Mouse (Mus musculus) intestine, embryonic 16.5 days (tissue): ENCODE measurements around the gene Ubc. TPM values are rescaled to one million over a fixed set of nuclear protein-coding genes. Genes with fewer than 3 reads are reported as not detected.

Experiments used
- ATAC-seq: fragments of 200-750 bp; cut with Nextera tagmentation; 2 replicates; pipeline ENCODE4 v1.8.0; 2017; ENCODE audit warnings: moderate TSS enrichment, moderate library complexity
- H3K27ac ChIP-seq: fragments of 300-500 bp; sonication (generic); 2 replicates; pipeline ENCODE4 v1.5.1; 2014; ENCODE audit warnings: mild to moderate bottlenecking, low read length
- H3K27me3 ChIP-seq: fragments of 300-500 bp; sonication (generic); replicated peaks from 2 replicates; pipeline ENCODE4 v1.6.1; 2014; ENCODE audit warnings: low read length, control low read depth, mixed read lengths; ENCODE audit not compliant: control insufficient read depth, insufficient read depth
- H3K36me3 ChIP-seq: fragments of 300-500 bp; sonication (generic); 2 replicates; pipeline ENCODE4 v1.6.1; 2014; ENCODE audit warnings: low read length, control low read depth; ENCODE audit not compliant: control insufficient read depth, insufficient read depth
- H3K4me1 ChIP-seq: fragments of 300-500 bp; sonication (generic); 2 replicates; pipeline ENCODE4 v1.6.1; 2014; ENCODE audit warnings: low read length, control low read depth, mixed read lengths; ENCODE audit not compliant: control insufficient read depth, insufficient read depth
- H3K4me2 ChIP-seq: fragments of 300-500 bp; sonication (generic); 2 replicates; pipeline ENCODE4 v1.6.1; 2014; ENCODE audit warnings: low read depth, low read length, control low read depth
- H3K4me3 ChIP-seq: fragments of 300-500 bp; sonication (generic); 2 replicates; pipeline ENCODE4 v1.5.1; 2014; ENCODE audit warnings: mild to moderate bottlenecking, low read length
- H3K9ac ChIP-seq: fragments of 300-500 bp; sonication (generic); 2 replicates; pipeline ENCODE4 v1.6.1; 2014; ENCODE audit warnings: low read depth, low read length
- H3K9me3 ChIP-seq: fragments of 300-500 bp; sonication (generic); 2 replicates; pipeline ENCODE4 v1.6.1; 2016; ENCODE audit warnings: low read length, control low read depth; ENCODE audit not compliant: control insufficient read depth
- WGBS: fragments of 180-500 bp; shearing (Covaris S2); extraction: QIAGEN DNeasy Blood & Tissue Kit; methylation state at CpG from one replicate; pipeline ENCODE4 v1.1.7; 2014; 5-methylcytosine and 5-hydroxymethylcytosine counted together
- polyA plus RNA-seq: library from polyadenylated mRNA; unstranded; fragments of >200 nt; fragmentation: Nextera tagmentation; extraction: Ambion mirVana; gene quantifications from 2 replicates; pipeline ENCODE4 v1.2.1, GENCODE M21; 2015

Ubc gene
- polyA plus RNA-seq, 1 experiment from 2014 or later, result 920 TPM

DNA sequence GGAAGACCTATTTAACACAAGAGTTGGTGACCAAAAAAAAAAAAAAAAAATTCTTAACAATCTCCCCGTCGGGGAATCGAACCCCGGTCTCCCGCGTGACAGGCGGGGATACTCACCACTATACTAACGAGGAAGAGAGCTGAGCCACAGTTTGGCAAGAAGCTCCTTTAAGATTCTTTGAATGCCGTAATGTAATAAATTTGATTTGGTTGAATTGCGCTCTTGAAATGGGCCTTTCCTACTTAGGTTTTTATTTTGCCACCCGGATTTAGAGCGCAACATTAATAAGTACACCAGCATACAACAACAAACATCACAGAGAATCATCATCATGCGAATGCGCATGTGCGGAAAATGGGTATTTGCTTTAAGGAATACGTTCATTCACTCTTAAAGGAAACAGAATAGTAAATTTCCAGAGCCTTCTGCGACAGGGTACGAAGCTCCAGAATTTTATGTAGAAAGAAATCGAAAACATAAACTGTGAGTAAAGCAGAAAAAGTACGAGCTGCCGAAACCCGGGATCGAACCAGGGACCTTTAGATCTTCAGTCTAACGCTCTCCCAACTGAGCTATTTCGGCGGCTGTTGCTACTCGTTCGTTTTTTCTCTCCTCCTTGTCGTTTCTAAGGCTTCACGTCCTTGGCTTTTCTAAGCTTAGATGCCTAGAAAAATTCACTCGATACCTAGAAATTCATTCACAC is 15.7 kb upstream of the Ubc start:
- WGBS, result under 1% methylated on average over 31 of the region's 31 CpGs
- H3K27me3 ChIP-seq, result no peaks in the 10 kb centered on the region

DNA sequence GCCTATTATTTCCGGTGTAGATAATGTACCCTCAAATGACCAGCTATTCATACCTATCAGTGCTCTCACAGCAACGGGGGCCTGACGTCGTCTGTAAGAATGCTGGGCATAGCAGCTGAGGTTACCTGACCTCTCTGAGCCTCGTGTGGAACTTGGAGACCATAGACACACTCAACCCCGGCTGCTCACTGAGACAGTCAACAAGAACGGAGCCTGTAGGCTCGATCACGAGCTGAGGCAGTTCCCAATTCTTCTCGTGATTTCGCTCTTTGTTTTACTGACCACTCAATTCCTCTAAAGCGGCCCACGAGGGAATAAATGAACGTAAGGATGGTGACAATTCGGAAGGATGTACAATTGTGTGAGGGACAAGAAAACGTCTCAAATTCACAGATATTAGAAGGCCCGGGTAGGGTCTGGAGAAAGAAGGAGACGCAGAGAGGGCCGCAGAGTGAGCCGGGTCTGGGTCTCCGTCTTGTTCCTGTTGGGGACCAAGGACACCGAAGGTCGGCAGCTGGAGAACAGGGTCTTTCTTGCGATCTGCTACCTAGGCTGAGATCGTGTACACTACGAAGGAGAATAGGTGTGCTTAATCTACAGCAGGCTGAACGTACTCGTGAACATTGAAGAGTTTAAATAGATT is 15.0 kb upstream of the Ubc start:
- H3K4me2 ChIP-seq, result peak overlapping the region; percentile 85
- H3K4me1 ChIP-seq, result peaks cover 15% of the 10 kb centered on the region
- H3K36me3 ChIP-seq, result no peaks in the 10 kb centered on the region
- no peaks in the 10 kb centered on the region for H3K27me3 ChIP-seq
- H3K9me3 ChIP-seq, result no peaks in the 10 kb centered on the region
- H3K27ac ChIP-seq, result peak overlapping the region; percentile 90
- peak overlapping the region; percentile 71 for H3K9ac ChIP-seq
- ATAC-seq, result peak; percentile 31
- WGBS, result under 1% methylated on average over 28 of the region's 28 CpGs
- H3K4me3 ChIP-seq, result peak overlapping the region; percentile 50

More for the DNA sequence above, 15.7 kb upstream of the Ubc start:
- H3K4me2 ChIP-seq, result peak overlapping the region; percentile 85
- no peaks in the 10 kb centered on the region for H3K36me3 ChIP-seq
- H3K4me1 ChIP-seq, result peaks cover 18% of the 10 kb centered on the region
- H3K27ac ChIP-seq, result peak overlapping the region; percentile 90
- peak overlapping the region; percentile 50 for H3K4me3 ChIP-seq
- peak overlapping the region; percentile 75 for H3K9ac ChIP-seq
- no peaks in the 10 kb centered on the region for H3K9me3 ChIP-seq
- ATAC-seq, result peak; percentile 59

DNA sequence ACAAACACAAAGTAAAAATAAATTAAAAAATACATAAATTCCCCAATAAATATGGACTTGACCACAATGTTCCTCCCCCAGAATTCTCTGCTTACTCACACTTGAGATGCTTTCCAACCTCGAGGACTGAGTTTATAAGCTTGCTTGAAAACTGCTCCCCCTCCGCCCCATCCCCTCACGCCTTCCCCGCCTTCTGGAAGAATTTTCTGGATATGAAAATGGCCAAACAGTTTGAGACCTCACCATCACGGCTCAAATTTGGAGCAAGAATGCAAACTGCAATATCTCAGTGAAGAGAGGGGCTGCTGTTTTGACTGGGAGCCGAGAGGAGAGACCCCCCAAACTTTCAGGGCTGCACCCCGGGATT is 14.5 kb upstream of the Ubc start:
- no peaks in the 10 kb centered on the region for H3K27me3 ChIP-seq
- under 1% methylated on average over 7 of the region's 7 CpGs for WGBS
- no peaks in the 10 kb centered on the region for H3K9me3 ChIP-seq

DNA sequence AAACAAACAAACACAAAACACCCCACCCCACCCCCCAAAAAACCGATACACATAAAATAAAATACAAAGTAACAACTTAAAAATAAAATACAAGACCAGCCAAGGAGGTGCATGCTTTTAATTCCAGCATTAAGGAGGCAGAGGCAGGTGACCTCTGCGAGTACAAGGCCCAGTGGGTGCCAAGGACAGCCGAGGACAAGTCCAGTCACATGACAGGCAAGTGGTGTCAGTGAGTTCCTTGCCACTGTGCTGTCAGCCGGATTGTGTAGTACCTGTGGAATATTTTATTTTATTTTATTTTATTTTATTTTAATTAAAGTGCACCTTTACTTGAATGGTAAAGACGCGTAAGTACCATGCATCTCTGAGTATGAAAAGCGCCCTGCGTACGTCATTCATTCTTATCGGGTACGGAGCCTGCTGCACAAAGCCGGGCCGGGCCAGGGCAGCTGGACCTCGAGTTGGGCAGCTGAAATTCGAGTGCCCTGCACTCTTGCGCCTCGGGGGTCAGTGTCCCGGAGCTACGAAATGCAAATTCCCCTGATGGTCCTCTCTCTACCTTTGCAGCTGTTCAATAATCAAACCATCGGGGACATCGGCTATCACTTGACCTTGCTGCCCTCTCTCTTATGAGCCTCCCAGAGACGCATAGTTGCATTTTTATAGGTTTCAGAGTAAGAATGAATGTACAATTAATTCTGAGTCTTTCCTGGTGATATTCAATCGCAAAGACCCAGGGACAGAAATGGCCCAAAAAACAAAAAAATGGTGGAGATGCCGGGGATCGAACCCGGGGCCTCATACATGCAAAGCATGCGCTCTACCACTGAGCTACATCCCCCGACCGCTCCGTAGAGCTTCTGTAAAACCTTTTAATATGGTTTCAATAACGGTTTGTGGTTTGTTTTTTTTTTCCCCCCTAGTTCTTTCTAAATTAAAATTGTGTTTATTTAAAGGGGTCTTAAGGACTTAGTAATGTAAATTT is 13.8 kb upstream of the Ubc start:
- Histone ChIP-seq H3K9ac (peak overlapping the region; percentile 60), H3K9me3 (no peaks in the 10 kb centered on the region), H3K27ac (no peak overlapping the region), H3K4me2 (peak overlapping the region; percentile 85), H3K4me1 (peaks cover 9% of the 10 kb centered on the region), H3K27me3 (no peaks in the 10 kb centered on the region), H3K4me3 (peak overlapping the region; percentile 37), H3K36me3 (no peaks in the 10 kb centered on the region)
- WGBS, result 15% methylated on average over 31 of the region's 31 CpGs
- ATAC-seq, result peak; percentile 20; the same call in 1 of the 2 replicates

More for the DNA sequence above, 14.5 kb upstream of the Ubc start:
- H3K36me3 ChIP-seq, result no peaks in the 10 kb centered on the region
- peaks cover 10% of the 10 kb centered on the region for H3K4me1 ChIP-seq
- no peak for ATAC-seq
- H3K4me3 ChIP-seq, result peak overlapping the region; percentile 50
- peak overlapping the region; percentile 71 for H3K9ac ChIP-seq
- H3K4me2 ChIP-seq, result peak overlapping the region; percentile 85
- H3K27ac ChIP-seq, result peak overlapping the region; percentile 90

DNA sequence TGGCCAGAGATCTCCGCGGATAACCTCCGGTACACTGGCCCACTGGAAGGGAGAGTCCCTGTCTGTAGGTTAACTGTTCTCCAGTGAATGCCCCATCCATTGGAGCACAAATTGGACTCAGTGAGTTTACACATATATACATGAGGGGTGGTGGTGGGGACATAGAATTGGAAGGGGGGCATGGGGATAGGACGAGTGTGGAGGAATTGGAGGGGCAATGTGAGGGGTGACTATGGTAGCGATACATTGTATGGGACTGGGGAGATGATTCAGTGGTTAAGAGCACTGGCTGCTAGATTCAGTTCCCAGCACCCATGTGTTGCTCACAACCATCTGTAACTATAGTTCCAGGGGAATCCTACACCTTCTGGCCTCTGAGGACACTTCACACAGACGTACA is 13.0 kb upstream of the Ubc start:
- ATAC-seq, result no peak
- Histone ChIP-seq H3K4me3 (no peak overlapping the region), H3K27me3 (no peaks in the 10 kb centered on the region), H3K9ac (no peak overlapping the region), H3K27ac (no peak overlapping the region), H3K36me3 (no peaks in the 10 kb centered on the region), H3K9me3 (no peaks in the 10 kb centered on the region), H3K4me1 (peaks cover 9% of the 10 kb centered on the region), H3K4me2 (no peak overlapping the region)
- 68% methylated on average over 6 of the region's 6 CpGs for WGBS

DNA sequence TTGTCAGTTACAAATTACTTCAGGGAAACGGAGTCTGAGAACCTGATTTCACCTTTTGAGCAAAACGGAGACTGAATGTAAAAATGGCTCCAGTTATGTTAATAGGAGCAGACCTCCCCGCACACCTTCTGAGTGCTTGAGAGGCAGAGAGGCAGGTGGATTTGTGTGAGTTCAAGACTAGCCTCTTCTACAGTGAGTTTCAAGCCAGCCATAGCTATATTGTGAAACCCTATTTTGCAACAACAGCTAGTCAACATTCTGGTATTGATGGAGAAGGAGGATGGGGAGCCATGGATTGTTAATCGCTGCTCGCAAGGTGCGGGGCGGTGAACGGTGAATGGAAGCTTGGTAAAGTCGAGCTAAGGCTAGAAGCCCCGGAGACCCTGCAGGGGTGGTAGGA is 12.5 kb upstream of the Ubc start:
- Histone ChIP-seq H3K4me2 (no peak overlapping the region), H3K36me3 (no peaks in the 10 kb centered on the region), H3K9me3 (no peaks in the 10 kb centered on the region), H3K4me1 (peaks cover 8% of the 10 kb centered on the region), H3K27me3 (no peaks in the 10 kb centered on the region), H3K9ac (no peak overlapping the region), H3K4me3 (no peak overlapping the region), H3K27ac (no peak overlapping the region)
- ATAC-seq, result no peak
- 57% methylated on average over 10 of the region's 10 CpGs for WGBS

DNA sequence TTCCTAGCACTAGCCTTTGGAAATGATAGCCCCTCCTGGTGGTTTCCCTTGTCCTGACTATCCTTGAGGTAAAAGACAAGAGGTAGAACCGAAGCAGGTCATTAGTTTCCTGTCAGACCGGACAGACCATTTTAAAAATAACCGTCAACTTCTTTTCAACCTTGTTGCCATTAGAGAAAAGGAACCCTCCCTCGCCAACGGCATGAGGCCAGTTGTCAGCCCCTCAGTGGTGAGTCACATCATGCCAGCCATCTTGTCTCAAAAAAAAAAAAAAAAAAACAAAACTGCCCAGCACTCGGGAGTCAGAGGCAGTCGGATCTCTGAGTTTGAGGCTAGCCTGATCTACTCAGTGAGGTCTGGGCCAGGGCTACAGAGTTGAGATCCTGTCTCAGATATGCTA is 10.9 kb upstream of the Ubc start:
- WGBS, result 54% methylated on average over 7 of the region's 7 CpGs
- no peak for ATAC-seq
- H3K27ac ChIP-seq, result no peak overlapping the region

DNA sequence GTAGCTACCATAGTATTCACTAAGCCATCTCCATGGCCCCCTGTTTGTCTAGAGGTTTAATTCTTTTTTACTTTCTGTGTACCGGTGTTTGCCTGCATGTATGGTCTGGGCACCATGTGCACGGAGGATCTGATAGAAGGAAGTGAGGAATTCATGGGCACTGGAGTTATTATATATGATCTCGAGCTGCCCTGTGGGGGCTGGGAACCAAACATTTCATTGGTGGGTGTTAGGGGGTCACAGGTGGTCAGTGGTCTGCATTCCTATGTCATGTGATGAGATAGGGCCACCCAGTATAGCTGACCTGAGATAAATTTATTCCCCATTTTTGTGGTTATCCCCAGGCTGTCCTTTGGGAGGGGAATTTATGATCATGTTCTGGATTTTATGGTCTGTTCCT is 5.0 kb upstream of the Ubc start:
- H3K9ac ChIP-seq, result no peak overlapping the region
- WGBS, result 43% methylated on average over 3 of the region's 3 CpGs
- no peak for ATAC-seq

More for the DNA sequence above, 10.9 kb upstream of the Ubc start:
- no peaks in the 10 kb centered on the region for H3K36me3 ChIP-seq
- H3K4me3 ChIP-seq, result no peak overlapping the region
- no peak overlapping the region for H3K9ac ChIP-seq
- H3K4me2 ChIP-seq, result no peak overlapping the region
- H3K9me3 ChIP-seq, result no peaks in the 10 kb centered on the region
- H3K4me1 ChIP-seq, result no peaks in the 10 kb centered on the region; the same call in 1 of the 2 replicates
- H3K27me3 ChIP-seq, result no peaks in the 10 kb centered on the region

More for the DNA sequence above, 5.0 kb upstream of the Ubc start:
- Histone ChIP-seq H3K4me3 (no peak overlapping the region), H3K36me3 (no peaks in the 10 kb centered on the region), H3K4me2 (0 out of 2 replicates have a peak overlapping the region, but pooled peaks have one; percentile 61), H3K9me3 (no peaks in the 10 kb centered on the region), H3K4me1 (peaks cover 26% of the 10 kb centered on the region), H3K27ac (peak overlapping the region; percentile 99), H3K27me3 (no peaks in the 10 kb centered on the region)
